Mouse (Mus musculus) liver, embryonic 14.5 days (tissue): ENCODE results near the gene Wasl.

Experiments
- CTCF ChIP-seq: IDR thresholded peaks from 2 replicates; pipeline ENCODE4 v1.5.1; 2016; ENCODE audit warnings: antibody characterized with exemption, low read depth, control low read depth
- EP300 ChIP-seq: IDR thresholded peaks from 2 replicates; pipeline ENCODE4 v1.6.1; 2016; ENCODE audit warnings: antibody characterized with exemption, low read depth

DNA sequence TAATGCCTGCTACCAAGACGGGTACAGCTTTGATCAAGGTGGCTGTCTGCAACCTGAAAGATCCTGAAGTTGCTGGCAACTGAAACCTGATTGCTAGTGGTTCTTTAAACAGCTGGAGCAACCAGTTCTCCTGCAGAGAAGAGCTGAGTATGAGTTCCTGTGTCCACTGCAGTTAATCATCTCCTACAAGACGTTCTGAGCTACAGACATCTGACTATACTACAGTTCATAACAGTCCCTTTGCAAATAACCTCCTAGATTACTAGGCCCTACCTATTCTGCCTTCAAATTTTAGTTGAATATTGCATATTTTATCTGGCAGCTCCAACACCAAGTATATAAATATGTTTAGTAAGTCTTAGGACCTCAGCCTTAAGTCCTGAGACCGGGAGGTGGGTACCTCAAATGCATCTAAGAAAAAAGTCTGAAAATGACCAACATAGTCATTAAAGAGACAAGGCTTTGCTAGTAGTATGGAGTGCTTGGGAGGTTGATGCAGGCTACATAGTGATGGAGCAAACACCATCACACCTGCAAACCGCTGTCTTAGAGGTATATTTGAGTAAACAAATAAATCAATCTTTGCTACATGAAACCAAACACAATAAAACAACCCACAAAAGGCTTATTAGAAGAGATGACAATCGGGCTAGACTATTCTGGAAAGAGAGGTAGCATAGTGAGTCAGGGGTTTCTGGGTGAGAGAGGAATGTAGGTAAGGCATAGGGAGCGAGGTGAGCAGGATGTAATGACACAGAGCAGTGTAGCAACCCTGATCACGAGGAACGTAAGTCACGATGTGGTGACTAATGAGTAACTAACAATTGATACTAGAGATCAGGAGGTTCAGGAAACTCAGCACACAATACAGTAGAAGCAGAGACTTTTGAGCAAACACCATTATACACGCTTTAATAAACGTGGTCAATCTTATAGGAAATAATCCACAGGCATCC, 29.9 kb upstream of the Wasl start:
- TF ChIP-seq CTCF: no peak
- no peak for TF ChIP-seq EP300
